Mouse (Mus musculus): Measurements from ENCODE around the gene Fam13a. TPM values are rescaled to one million over a fixed set of nuclear protein-coding genes. Genes with fewer than 3 reads are reported as not detected.
A peak's percentile ranks its signal among the peaks of the same experiment; 100 is the strongest.

Gene Fam13a
- polyA plus RNA-seq, 1 experiment = 7.3 TPM

DNA sequence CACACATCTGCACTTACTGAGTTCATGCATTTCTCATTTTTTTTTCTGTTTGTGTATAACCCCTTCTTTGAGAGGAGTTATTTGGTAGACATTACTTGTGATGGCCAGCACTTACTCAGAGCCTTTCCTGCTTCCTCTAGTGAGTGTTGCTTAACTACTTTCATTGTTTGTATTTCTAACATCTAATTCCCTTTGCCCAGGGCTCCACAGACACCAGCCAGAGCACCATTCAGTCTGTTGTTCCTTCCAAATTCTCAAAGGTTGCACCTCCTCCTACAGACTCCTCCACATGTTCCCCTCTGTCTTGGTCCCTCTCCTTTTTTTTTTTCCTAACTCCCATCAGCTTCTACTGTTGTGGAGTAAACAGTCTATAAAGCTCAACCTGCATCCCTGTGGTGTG, 5.7 kb upstream of the Fam13a start:
- H3K4me1 ChIP-seq (ENCODE audit: control insufficient read depth, insufficient read depth, low read length) = no peaks in the 10 kb centered on the region
- H3K27ac ChIP-seq (ENCODE audit: insufficient read depth, low read length) = no peak overlapping the region
- TF ChIP-seq CTCF (IDR thresholded peaks at IDR 0.05; ENCODE audit: extremely low read depth, insufficient read depth, low read length) (no peak), POLR2A (IDR thresholded peaks at IDR 0.05; ENCODE audit: extremely low read depth, insufficient read depth, low read length) (no peak)
- H3K4me3 ChIP-seq (ENCODE audit: insufficient read depth, low read length) = no peak overlapping the region

GRCm38 (mm10) chr6:59028871-59029270, 4.5 kb upstream of the Fam13a start:
- Histone ChIP-seq H3K4me1 (ENCODE audit: control insufficient read depth, insufficient read depth, low read length) (no peaks in the 10 kb centered on the region), H3K27ac (ENCODE audit: insufficient read depth, low read length) (no peak overlapping the region), H3K4me3 (ENCODE audit: insufficient read depth, low read length) (no peak overlapping the region)
- TF ChIP-seq CTCF (IDR thresholded peaks at IDR 0.05; ENCODE audit: extremely low read depth, insufficient read depth, low read length) (no peak), POLR2A (IDR thresholded peaks at IDR 0.05; ENCODE audit: extremely low read depth, insufficient read depth, low read length) (no peak)

- TF ChIP-seq POLR2A (IDR thresholded peaks at IDR 0.05; ENCODE audit: extremely low read depth, insufficient read depth, low read length) = no peak
- TF ChIP-seq CTCF (IDR thresholded peaks at IDR 0.05; ENCODE audit: extremely low read depth, insufficient read depth, low read length) = no peak
- Histone ChIP-seq H3K4me1 (ENCODE audit: control insufficient read depth, insufficient read depth, low read length) (no peaks in the 10 kb centered on the region), H3K4me3 (ENCODE audit: insufficient read depth, low read length) (peak overlapping the region; percentile 82), H3K27ac (ENCODE audit: insufficient read depth, low read length) (no peak overlapping the region)
Observed at GRCm38 (mm10) chr6:59024806-59025205, 457 bp upstream of the Fam13a start.

- H3K4me1 ChIP-seq (ENCODE audit: control insufficient read depth, insufficient read depth, low read length) = no peaks in the 10 kb centered on the region
- no peak overlapping the region for H3K27ac ChIP-seq (ENCODE audit: insufficient read depth, low read length)
- TF ChIP-seq CTCF (IDR thresholded peaks at IDR 0.05; ENCODE audit: extremely low read depth, insufficient read depth, low read length) = no peak
- no peak for TF ChIP-seq POLR2A (IDR thresholded peaks at IDR 0.05; ENCODE audit: extremely low read depth, insufficient read depth, low read length)
- H3K4me3 ChIP-seq (ENCODE audit: insufficient read depth, low read length) = peak overlapping the region; percentile 82
Observed at GRCm38 (mm10) chr6:59023455-59024163, 740 bp downstream of the Fam13a start.

GRCm38 (mm10) chr6:59022621-59023020, 1.7 kb downstream of the Fam13a start:
- Histone ChIP-seq H3K4me3 (ENCODE audit: insufficient read depth, low read length) (peak overlapping the region; percentile 18; the same call in 1 of the 2 replicates), H3K27ac (ENCODE audit: insufficient read depth, low read length) (no peak overlapping the region), H3K4me1 (ENCODE audit: control insufficient read depth, insufficient read depth, low read length) (no peaks in the 10 kb centered on the region)
- TF ChIP-seq POLR2A (IDR thresholded peaks at IDR 0.05; ENCODE audit: extremely low read depth, insufficient read depth, low read length) = no peak

DNA sequence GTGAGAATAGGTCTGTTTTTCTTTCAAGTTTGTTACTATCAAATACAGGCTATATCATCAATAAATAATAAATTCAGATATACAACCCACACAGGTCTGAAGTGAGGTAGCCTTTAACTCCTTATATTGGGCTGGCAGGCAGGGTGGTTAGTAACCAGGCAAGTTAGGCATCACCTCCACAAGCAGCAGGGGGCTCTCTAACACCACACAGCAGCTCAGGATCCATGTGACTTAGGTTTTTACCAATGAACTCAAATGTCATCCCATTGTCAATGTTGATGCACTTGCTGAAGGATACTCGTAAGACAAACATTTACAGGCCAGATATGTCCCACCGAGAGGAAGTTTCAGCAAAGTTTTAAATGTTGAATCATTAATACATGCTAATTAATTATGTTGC, 4.0 kb downstream of the Fam13a start:
- no peak overlapping the region for H3K27ac ChIP-seq (ENCODE audit: insufficient read depth, low read length)
- no peak overlapping the region for H3K4me3 ChIP-seq (ENCODE audit: insufficient read depth, low read length)
- H3K4me1 ChIP-seq (ENCODE audit: control insufficient read depth, insufficient read depth, low read length) = no peaks in the 10 kb centered on the region
- TF ChIP-seq POLR2A (IDR thresholded peaks at IDR 0.05; ENCODE audit: extremely low read depth, insufficient read depth, low read length) = no peak
- peak; percentile 43 for TF ChIP-seq CTCF (IDR thresholded peaks at IDR 0.05; ENCODE audit: extremely low read depth, insufficient read depth, low read length)

DNA sequence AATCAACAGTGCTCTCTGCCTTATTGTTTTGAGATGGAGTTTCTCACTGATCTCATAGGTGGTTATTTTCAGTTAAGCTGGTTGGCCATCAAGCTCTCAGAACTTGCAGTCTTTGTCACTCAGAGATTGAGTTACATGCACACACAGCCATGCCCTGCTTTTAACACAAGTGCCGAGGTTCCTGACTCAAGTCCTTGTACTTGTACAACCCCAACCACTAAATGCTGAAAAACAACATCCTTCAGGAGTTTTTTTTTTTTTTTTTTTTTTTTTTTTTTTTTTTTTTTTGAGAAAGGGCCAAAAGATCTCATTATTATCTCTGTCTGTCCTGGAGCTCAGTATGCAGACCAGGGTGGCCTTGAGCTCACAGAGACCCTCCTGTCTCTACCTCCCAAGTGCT, 4.5 kb downstream of the Fam13a start:
- no peak overlapping the region for H3K27ac ChIP-seq (ENCODE audit: insufficient read depth, low read length)
- no peak for TF ChIP-seq CTCF (IDR thresholded peaks at IDR 0.05; ENCODE audit: extremely low read depth, insufficient read depth, low read length)
- TF ChIP-seq POLR2A (IDR thresholded peaks at IDR 0.05; ENCODE audit: extremely low read depth, insufficient read depth, low read length) = no peak
- no peak overlapping the region for H3K4me3 ChIP-seq (ENCODE audit: insufficient read depth, low read length)
- H3K4me1 ChIP-seq (ENCODE audit: control insufficient read depth, insufficient read depth, low read length) = no peaks in the 10 kb centered on the region

DNA sequence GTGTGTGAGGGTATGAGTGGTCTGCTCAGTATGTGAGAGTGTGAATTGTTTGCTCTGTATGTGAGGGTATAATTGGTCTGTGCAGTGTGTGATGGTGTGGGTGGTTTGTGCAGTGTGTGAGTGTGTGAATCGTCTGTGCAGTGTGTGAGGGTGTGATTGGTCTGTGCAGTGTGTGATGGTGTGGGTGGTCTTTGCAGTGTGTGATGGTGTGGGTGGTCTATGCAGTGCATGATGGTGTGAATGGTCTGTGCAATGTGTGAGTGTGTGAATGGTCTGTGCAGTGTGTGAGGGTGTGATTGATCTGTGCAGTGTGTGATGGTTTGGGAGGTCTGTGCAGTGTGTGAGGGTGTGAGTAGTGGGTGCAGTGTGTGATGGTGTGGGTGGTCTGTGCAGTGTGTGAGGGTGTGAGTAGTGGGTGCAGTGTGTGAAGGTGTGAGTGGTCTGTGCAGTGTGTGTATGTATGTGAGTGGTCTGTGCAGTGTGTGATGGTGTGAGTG, 8.0 kb downstream of the Fam13a start:
- Histone ChIP-seq H3K4me1 (ENCODE audit: control insufficient read depth, insufficient read depth, low read length) (no peaks in the 10 kb centered on the region), H3K27ac (ENCODE audit: insufficient read depth, low read length) (no peak overlapping the region), H3K4me3 (ENCODE audit: insufficient read depth, low read length) (no peak overlapping the region)
- no peak for TF ChIP-seq CTCF (IDR thresholded peaks at IDR 0.05; ENCODE audit: extremely low read depth, insufficient read depth, low read length)

DNA sequence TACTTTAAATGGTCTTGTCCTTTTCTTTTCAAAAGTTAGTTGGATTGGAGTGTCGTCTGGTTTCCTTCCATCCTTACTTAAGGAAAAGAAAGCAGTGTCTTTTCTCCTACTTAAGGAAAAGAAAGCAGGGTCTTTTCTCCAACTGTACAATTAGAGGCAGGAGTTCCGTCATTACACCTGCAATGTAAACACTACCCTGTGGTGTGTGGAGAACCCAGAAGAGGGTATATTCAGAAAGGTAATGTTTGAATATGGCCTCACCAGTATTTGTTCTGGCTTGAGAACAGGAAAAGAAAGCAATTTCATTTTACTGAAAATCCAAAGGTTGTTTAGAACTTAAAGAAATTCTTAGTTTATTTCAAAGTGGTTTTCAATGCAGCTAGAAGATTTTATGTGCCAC, 9.6 kb downstream of the Fam13a start:
- Histone ChIP-seq H3K4me3 (ENCODE audit: insufficient read depth, low read length) (no peak overlapping the region), H3K4me1 (ENCODE audit: control insufficient read depth, insufficient read depth, low read length) (no peaks in the 10 kb centered on the region), H3K27ac (ENCODE audit: insufficient read depth, low read length) (no peak overlapping the region)
- TF ChIP-seq POLR2A (IDR thresholded peaks at IDR 0.05; ENCODE audit: extremely low read depth, insufficient read depth, low read length) (no peak), CTCF (IDR thresholded peaks at IDR 0.05; ENCODE audit: extremely low read depth, insufficient read depth, low read length) (no peak)

- H3K27ac ChIP-seq (ENCODE audit: insufficient read depth, low read length) = no peak overlapping the region
Observed at GRCm38 (mm10) chr6:59014088-59014759, 10.1 kb downstream of the Fam13a start.

More at GRCm38 (mm10) chr6:59014088-59014759, 10.1 kb downstream of the Fam13a start:
- no peak for TF ChIP-seq CTCF (IDR thresholded peaks at IDR 0.05; ENCODE audit: extremely low read depth, insufficient read depth, low read length)
- no peak for TF ChIP-seq POLR2A (IDR thresholded peaks at IDR 0.05; ENCODE audit: extremely low read depth, insufficient read depth, low read length)
- Histone ChIP-seq H3K4me1 (ENCODE audit: control insufficient read depth, insufficient read depth, low read length) (no peaks in the 10 kb centered on the region), H3K4me3 (ENCODE audit: insufficient read depth, low read length) (no peak overlapping the region)
